Mouse (Mus musculus): ENCODE data around the gene Tle6. TPM values are rescaled to one million over a fixed set of nuclear protein-coding genes. Genes with fewer than 3 reads are reported as not detected.

The Tle6 gene
- polyA plus RNA-seq, 1 experiment from 2014 or later, result 30.1 TPM

DNA sequence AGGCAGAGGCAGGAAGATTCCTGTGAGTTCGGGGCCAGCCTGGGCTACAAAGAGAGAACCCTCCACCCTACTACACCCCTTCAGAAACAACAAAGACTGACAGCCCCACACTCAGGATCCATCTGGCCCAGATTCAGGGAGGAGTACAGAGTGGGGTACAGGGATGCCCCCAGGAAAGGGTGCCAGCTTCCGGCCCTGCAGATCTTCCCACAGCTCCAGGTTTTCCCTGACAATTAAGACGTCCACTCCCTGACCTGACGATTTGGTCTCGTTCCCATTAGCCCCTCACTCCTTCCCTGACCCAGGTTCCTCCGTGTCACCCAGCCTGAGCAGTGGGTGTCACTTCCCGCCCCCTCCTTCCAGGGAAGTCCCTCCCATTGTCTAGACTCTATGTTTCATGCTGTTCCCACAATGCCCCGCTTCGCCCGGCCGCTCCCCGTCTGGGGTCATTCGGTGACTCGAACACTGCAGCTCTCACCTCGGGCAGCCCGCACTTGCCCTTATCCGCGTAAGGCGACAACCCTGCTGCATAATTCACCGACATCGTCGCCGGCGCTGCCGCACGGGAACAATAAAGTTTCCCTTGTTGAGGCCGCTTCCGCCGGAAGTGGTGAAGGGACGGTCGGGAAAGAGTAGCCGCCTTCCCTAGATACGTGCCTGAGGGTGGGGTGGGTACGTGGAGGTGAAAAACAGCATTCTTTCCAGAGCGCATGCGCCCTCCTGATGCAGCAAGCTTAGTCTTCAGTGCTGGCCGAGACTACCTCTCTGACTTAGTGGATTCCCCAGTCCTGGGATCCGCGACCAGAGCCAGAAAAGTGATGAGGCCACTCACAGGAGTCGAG, 26.3 kb upstream of the Tle6 start, which contains the start of gene Sirt6:
TSS of gene Sirt6 (minus strand) at position 804 of the 842 bp plus-strand sequence.
- no peaks in the 10 kb centered on the region for H3K27me3 ChIP-seq (ENCODE audit: control insufficient read depth, insufficient read depth, low read depth, low read length)
- peak within 1 kb of the TSS; percentile 86 for H3K4me2 ChIP-seq (ENCODE audit: low read depth, low read length)
- H3K4me3 ChIP-seq (ENCODE audit: low read length), result peak within 1 kb of the TSS; percentile 76
- peaks cover 19% of the 10 kb centered on the region for H3K36me3 ChIP-seq (ENCODE audit: control insufficient read depth, insufficient read depth, low read length)
- peaks cover 14% of the 10 kb centered on the region for H3K4me1 ChIP-seq (replicated peaks; ENCODE audit: control insufficient read depth, insufficient read depth, low read length)
- peak within 1 kb of the TSS; percentile 88 for H3K27ac ChIP-seq (ENCODE audit: low read length)
- peak within 1 kb of the TSS; percentile 84 for H3K9ac ChIP-seq (ENCODE audit: low read length)
- 4% methylated on average over 40 of the region's 40 CpGs for WGBS
- peak; percentile 94 for ATAC-seq (ENCODE audit: low read depth)
- no peaks in the 10 kb centered on the region for H3K9me3 ChIP-seq (ENCODE audit: control insufficient read depth, low read length)

DNA sequence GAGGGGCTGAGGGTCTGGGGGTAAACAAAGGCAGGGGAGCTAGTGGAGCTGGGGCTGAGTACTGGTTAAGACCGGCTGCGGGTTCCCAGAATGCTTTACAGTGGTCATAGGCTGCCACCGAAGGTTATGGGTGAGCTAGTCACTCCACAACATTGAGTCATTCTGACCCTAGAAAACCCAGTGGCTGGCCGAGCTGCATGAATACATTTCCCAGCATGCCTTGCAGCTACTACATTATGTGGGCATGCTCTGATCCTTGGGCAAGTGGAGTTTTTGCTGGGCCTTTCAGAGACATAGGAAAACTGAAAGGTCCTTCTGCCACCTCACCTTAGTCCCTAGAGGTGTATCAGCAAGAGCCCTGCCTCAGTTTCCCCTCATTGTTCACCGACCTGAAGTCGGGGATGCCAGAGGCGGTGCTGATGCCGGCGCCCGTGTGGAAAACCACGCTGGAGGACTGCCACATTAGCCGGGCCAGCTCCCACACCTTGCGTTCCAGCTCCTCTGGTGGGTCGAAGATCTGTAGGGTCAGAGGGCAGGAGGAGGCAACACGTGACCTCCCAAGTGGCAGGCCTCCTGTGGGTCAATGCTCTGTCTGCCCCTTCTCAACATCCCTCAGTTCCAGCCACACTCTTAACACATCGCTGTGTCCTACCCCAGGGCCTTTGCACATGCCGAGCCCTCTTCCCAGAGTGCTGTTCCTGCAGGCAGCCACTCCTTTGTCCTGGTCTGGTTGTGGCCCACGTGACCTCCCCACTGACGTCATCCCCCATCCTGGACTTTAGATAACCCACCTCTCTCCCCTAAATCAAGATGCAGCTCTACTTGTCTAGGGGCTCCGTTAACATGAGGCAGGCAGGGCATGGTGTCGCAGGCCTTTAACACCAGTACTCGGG, 25.5 kb upstream of the Tle6 start:
- peak; percentile 0; the same call in 1 of the 2 replicates for ATAC-seq (ENCODE audit: low read depth)
- peak overlapping the region; percentile 84 for H3K9ac ChIP-seq (ENCODE audit: low read length)
- H3K36me3 ChIP-seq (ENCODE audit: control insufficient read depth, insufficient read depth, low read length), result peaks cover 25% of the 10 kb centered on the region
- H3K4me1 ChIP-seq (replicated peaks; ENCODE audit: control insufficient read depth, insufficient read depth, low read length), result peaks cover 14% of the 10 kb centered on the region
- peak overlapping the region; percentile 86 for H3K4me2 ChIP-seq (ENCODE audit: low read depth, low read length)
- no peaks in the 10 kb centered on the region for H3K27me3 ChIP-seq (ENCODE audit: control insufficient read depth, insufficient read depth, low read depth, low read length)
- H3K27ac ChIP-seq (ENCODE audit: low read length), result peak overlapping the region; percentile 88
- peak overlapping the region; percentile 76 for H3K4me3 ChIP-seq (ENCODE audit: low read length)
- 85% methylated on average over 22 of the region's 22 CpGs for WGBS
- no peaks in the 10 kb centered on the region for H3K9me3 ChIP-seq (ENCODE audit: control insufficient read depth, low read length)

DNA sequence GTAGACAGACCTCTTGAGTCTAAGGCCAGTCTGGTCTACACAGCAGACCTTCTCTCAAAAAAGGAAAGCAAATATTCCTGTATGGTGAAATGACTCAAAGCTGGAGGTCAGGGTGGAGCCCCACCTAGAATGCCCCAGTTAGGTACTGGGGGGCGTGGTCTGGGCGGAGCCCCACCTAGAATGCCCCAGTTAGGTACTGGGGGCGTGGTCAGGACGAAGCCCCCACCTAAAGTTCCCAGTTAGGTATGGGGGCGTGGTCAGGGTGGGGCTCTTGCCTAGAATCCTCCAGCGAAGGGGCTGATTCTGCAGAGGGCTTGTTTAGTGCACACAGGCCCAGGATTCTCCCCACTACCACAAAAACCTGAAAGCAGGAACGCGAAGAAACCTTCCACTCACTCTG, 22.6 kb upstream of the Tle6 start:
- Histone ChIP-seq H3K4me1 (replicated peaks; ENCODE audit: control insufficient read depth, insufficient read depth, low read length) (peaks cover 14% of the 10 kb centered on the region), H3K27me3 (ENCODE audit: control insufficient read depth, insufficient read depth, low read depth, low read length) (no peaks in the 10 kb centered on the region), H3K36me3 (ENCODE audit: control insufficient read depth, insufficient read depth, low read length) (peaks cover 29% of the 10 kb centered on the region), H3K27ac (ENCODE audit: low read length) (no peak overlapping the region), H3K4me3 (ENCODE audit: low read length) (no peak overlapping the region), H3K9me3 (ENCODE audit: control insufficient read depth, low read length) (peaks cover 3% of the 10 kb centered on the region; the same call in 1 of the 2 replicates), H3K4me2 (ENCODE audit: low read depth, low read length) (no peak overlapping the region), H3K9ac (ENCODE audit: low read length) (no peak overlapping the region)
- ATAC-seq (ENCODE audit: low read depth), result no peak
- 50% methylated on average over 8 of the region's 8 CpGs for WGBS

DNA sequence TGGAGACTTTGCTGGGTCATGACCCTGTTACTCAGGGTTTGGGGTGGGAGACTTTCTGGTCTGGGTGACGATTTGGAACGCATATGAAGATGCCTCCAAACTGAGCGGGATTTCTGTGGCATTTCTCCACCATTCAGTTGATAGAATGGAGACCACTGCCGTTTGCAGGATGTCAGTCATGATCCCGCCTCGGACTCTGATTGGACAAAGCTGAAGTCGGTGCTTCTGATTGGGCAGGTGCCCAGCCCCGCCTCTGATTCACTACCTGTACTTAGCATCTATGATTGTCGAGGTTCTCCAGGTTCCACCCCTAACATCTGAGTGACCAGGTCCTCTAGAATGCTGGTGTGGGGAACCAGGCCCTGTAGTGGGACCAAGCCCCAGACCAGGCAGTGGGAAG, 19.9 kb upstream of the Tle6 start:
- H3K9ac ChIP-seq (ENCODE audit: low read length), result no peak overlapping the region
- no peaks in the 10 kb centered on the region for H3K4me1 ChIP-seq (replicated peaks; ENCODE audit: control insufficient read depth, insufficient read depth, low read length)
- WGBS, result 50% methylated on average over 9 of the region's 9 CpGs
- ATAC-seq (ENCODE audit: low read depth), result no peak
- H3K27ac ChIP-seq (ENCODE audit: low read length), result no peak overlapping the region
- no peak overlapping the region for H3K4me2 ChIP-seq (ENCODE audit: low read depth, low read length)
- peaks cover 29% of the 10 kb centered on the region for H3K36me3 ChIP-seq (ENCODE audit: control insufficient read depth, insufficient read depth, low read length)
- H3K4me3 ChIP-seq (ENCODE audit: low read length), result no peak overlapping the region
- peaks cover 3% of the 10 kb centered on the region; the same call in 1 of the 2 replicates for H3K9me3 ChIP-seq (ENCODE audit: control insufficient read depth, low read length)
- no peaks in the 10 kb centered on the region for H3K27me3 ChIP-seq (ENCODE audit: control insufficient read depth, insufficient read depth, low read depth, low read length)

DNA sequence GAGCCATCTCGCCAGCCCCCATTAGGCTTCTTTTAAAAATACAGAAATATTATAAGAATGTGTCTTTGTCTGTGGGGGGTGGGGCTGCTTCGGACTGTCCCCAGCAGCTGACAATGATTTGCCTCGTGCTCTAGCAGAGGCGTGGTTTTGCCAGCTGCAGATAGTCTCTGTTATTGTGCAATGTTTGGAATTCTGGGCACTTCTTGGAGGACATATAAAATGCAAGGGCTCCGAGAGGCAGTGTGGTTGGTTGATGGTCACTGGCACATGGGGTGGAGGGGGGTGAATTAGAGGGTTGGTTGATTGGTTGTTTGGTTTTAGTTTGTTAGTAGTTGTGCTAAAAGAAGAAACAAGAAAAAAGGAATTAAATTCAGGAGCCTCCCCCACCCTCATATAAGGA, 19.1 kb upstream of the Tle6 start:
- H3K4me2 ChIP-seq (ENCODE audit: low read depth, low read length), result no peak overlapping the region
- H3K4me1 ChIP-seq (replicated peaks; ENCODE audit: control insufficient read depth, insufficient read depth, low read length), result 0 out of 2 replicates have a peak, but pooled peaks cover 2% of the 10 kb centered on the region
- ATAC-seq (ENCODE audit: low read depth), result no peak
- H3K27ac ChIP-seq (ENCODE audit: low read length), result no peak overlapping the region
- 64% methylated on average over 5 of the region's 5 CpGs for WGBS
- no peaks in the 10 kb centered on the region for H3K27me3 ChIP-seq (ENCODE audit: control insufficient read depth, insufficient read depth, low read depth, low read length)
- no peak overlapping the region for H3K9ac ChIP-seq (ENCODE audit: low read length)
- H3K9me3 ChIP-seq (ENCODE audit: control insufficient read depth, low read length), result peaks cover 3% of the 10 kb centered on the region; the same call in 1 of the 2 replicates
- peaks cover 26% of the 10 kb centered on the region for H3K36me3 ChIP-seq (ENCODE audit: control insufficient read depth, insufficient read depth, low read length)
- no peak overlapping the region for H3K4me3 ChIP-seq (ENCODE audit: low read length)

DNA sequence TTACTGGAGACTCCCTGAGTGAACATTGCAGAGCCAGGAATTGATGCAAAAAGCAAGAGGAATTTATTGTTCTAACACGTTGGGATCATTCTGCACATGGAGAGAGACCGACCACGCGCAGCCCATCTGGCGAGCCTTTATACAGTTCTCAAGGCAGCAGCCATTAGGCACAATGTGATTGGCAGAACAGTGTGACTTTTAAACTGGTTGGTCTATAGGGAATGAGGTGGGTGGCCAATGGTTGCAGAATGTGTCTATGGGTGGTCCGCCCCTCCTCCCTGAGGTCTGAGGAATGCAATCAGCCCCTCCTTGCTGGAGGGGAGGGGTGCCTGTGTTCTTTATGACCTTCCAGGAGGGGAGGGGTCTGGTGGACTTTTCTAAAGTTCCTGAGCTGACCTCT, 14.6 kb upstream of the Tle6 start:
- ATAC-seq (ENCODE audit: low read depth), result peak; percentile 39
- H3K27me3 ChIP-seq (ENCODE audit: control insufficient read depth, insufficient read depth, low read depth, low read length), result no peaks in the 10 kb centered on the region
- H3K4me2 ChIP-seq (ENCODE audit: low read depth, low read length), result no peak overlapping the region
- H3K4me1 ChIP-seq (replicated peaks; ENCODE audit: control insufficient read depth, insufficient read depth, low read length), result 0 out of 2 replicates have a peak, but pooled peaks cover 2% of the 10 kb centered on the region
- no peak overlapping the region for H3K4me3 ChIP-seq (ENCODE audit: low read length)
- H3K27ac ChIP-seq (ENCODE audit: low read length), result no peak overlapping the region
- H3K36me3 ChIP-seq (ENCODE audit: control insufficient read depth, insufficient read depth, low read length), result no peaks in the 10 kb centered on the region
- peaks cover 3% of the 10 kb centered on the region; the same call in 1 of the 2 replicates for H3K9me3 ChIP-seq (ENCODE audit: control insufficient read depth, low read length)
- WGBS, result 39% methylated on average over 6 of the region's 6 CpGs
- H3K9ac ChIP-seq (ENCODE audit: low read length), result no peak overlapping the region

DNA sequence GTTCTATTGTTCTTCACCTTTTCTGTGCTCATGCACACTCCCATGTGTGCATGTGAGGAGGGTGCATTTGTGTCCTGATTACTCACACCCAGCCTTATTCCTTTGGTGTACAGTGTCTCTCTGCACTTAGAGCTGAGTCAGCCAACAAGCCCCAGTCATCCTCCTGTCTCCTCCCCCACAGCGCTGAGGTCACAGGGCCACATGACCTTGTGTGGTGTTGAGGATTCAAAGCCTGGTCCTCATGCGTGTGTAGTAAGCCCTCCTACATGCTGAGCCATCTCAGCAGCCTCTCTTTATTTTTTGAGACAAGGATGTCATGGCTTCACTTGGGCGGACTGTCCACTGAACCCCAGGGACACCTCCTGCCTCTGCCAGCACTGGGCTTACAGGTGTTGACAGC, 11.9 kb upstream of the Tle6 start:
- Histone ChIP-seq H3K36me3 (ENCODE audit: control insufficient read depth, insufficient read depth, low read length) (no peaks in the 10 kb centered on the region), H3K4me3 (ENCODE audit: low read length) (no peak overlapping the region), H3K4me1 (replicated peaks; ENCODE audit: control insufficient read depth, insufficient read depth, low read length) (0 out of 2 replicates have a peak, but pooled peaks cover 2% of the 10 kb centered on the region), H3K4me2 (ENCODE audit: low read depth, low read length) (no peak overlapping the region), H3K27ac (ENCODE audit: low read length) (no peak overlapping the region), H3K9me3 (ENCODE audit: control insufficient read depth, low read length) (no peaks in the 10 kb centered on the region), H3K9ac (ENCODE audit: low read length) (no peak overlapping the region), H3K27me3 (ENCODE audit: control insufficient read depth, insufficient read depth, low read depth, low read length) (no peaks in the 10 kb centered on the region)
- 63% methylated on average over 3 of the region's 3 CpGs for WGBS
- ATAC-seq (ENCODE audit: low read depth), result no peak

DNA sequence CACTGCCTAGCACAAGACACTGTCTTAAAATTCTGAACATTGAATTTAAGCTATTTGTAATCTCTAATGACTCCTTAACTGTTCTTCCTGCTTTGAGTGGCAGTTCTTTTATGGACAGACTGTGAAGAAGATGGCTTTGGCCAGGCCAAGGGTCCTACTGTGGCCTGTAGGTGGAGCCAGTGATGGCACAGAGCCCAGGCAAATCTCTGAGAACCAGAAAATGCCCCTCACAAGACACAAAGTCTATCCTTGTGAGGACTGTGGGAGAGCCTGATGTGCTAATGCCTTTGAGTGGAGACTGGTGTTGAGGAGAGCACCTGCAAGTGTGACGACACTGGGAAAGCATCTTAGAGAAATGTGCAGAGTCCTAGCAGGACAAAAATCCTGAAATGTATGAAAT, 7.4 kb upstream of the Tle6 start:
- no peak overlapping the region for H3K9ac ChIP-seq (ENCODE audit: low read length)
- 82% methylated on average over 1 of the region's 1 CpGs for WGBS
- no peaks in the 10 kb centered on the region for H3K27me3 ChIP-seq (ENCODE audit: control insufficient read depth, insufficient read depth, low read depth, low read length)
- H3K27ac ChIP-seq (ENCODE audit: low read length), result no peak overlapping the region
- no peak overlapping the region for H3K4me3 ChIP-seq (ENCODE audit: low read length)
- H3K4me1 ChIP-seq (replicated peaks; ENCODE audit: control insufficient read depth, insufficient read depth, low read length), result peaks cover 4% of the 10 kb centered on the region
- H3K9me3 ChIP-seq (ENCODE audit: control insufficient read depth, low read length), result no peaks in the 10 kb centered on the region
- H3K4me2 ChIP-seq (ENCODE audit: low read depth, low read length), result no peak overlapping the region
- no peaks in the 10 kb centered on the region for H3K36me3 ChIP-seq (ENCODE audit: control insufficient read depth, insufficient read depth, low read length)
- no peak for ATAC-seq (ENCODE audit: low read depth)
